7 mouse cellular contexts compared by ENCODE assay signal in the genomic region with DNA sequence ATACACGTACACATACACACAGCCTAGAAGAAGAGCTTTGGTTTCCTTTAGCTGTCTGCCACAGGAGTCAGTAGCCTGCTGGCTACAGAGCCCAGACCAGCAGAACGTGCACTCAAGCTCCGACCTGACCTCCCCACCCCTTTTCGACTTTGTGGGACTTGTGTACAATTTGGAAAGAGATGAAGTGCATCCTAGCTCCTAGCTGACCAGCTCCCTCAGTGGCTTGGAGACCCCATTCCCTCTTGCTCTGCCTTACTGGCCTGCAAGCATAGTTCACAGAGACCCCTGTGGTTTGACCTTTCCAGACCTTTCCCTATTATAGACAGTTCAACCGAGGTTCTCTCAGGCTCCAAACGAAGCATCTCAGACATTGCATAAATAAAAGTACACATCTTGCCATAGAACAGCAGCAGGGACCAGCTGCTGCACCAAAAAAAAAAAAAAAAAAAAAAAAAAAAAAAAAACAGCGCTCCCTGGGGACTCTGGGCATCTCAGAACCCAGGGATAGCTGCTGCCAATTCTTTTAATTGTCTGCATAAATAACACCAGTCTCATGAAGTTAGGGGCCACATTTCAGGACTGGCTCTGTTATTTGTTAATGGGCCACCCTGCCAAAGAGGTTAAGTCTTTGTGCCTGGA.
A peak's percentile ranks its signal among the peaks of the same experiment; 100 is the strongest.
DNase-seq lines count a peak whose midpoint lies in the region; ATAC-seq and TF ChIP-seq lines count a peak whose summit lies in the region.

No protein-coding gene starts in this region.

- H3K4me1 ChIP-seq in testis, adult 2 months (ENCODE audit: control insufficient read depth, insufficient read depth, low read length), result peaks cover 4% of the 10 kb centered on the region; the same call in 1 of the 2 replicates
- peaks cover 10% of the 10 kb centered on the region for H3K4me1 ChIP-seq in hindbrain, embryonic 12.5 days
- H3K4me1 ChIP-seq in lung, postnatal 0 days (ENCODE audit: insufficient read depth, low read depth, low read length), result no peaks in the 10 kb centered on the region; the same call in none of the 2 replicates

- no peak for TF ChIP-seq CTCF in testis, adult 2 months (IDR thresholded peaks at IDR 0.05; ENCODE audit: control insufficient read depth, insufficient read depth, insufficient replicate concordance, low read depth, low read length)
- no peak for TF ChIP-seq CTCF in lung, postnatal 0 days (IDR thresholded peaks at IDR 0.05)

- peak overlapping the region; percentile 77 for H3K27ac ChIP-seq in testis, adult 2 months (ENCODE audit: control insufficient read depth, insufficient read depth, low read depth, low read length)
- H3K27ac ChIP-seq in hindbrain, embryonic 12.5 days, result peak overlapping the region; percentile 83
- H3K27ac ChIP-seq in lung, postnatal 0 days (ENCODE audit: low read length), result peak overlapping the region; percentile 79

- H3K4me3 ChIP-seq in testis, adult 2 months (ENCODE audit: control insufficient read depth, low read depth, low read length), result peak overlapping the region; percentile 70
- peak overlapping the region; percentile 44 for H3K4me3 ChIP-seq in hindbrain, embryonic 12.5 days
- H3K4me3 ChIP-seq in lung, postnatal 0 days (ENCODE audit: low read depth, low read length), result peak overlapping the region; percentile 46

- no peaks in the 10 kb centered on the region for H3K9me3 ChIP-seq in hindbrain, embryonic 12.5 days (replicated peaks)
- H3K9me3 ChIP-seq in lung, postnatal 0 days (ENCODE audit: low read length), result no peaks in the 10 kb centered on the region

- no peaks in the 10 kb centered on the region for H3K27me3 ChIP-seq in testis, adult 2 months (ENCODE audit: control insufficient read depth, insufficient read depth, low read length)
- H3K27me3 ChIP-seq in hindbrain, embryonic 12.5 days, result no peaks in the 10 kb centered on the region
- no peaks in the 10 kb centered on the region for H3K27me3 ChIP-seq in lung, postnatal 0 days (replicated peaks; ENCODE audit: insufficient read depth, low read length)

- ATAC-seq in hindbrain, embryonic 12.5 days (ENCODE audit: low FRiP score), result peak; percentile 17
- ATAC-seq in lung, postnatal 0 days, result peak; percentile 64
- ATAC-seq in erythroblast, adult 5-6 weeks (replicated peaks; ENCODE audit: low FRiP score, poor library complexity, severe bottlenecking), result no peak

- peak overlapping the region; percentile 80 for H3K4me2 ChIP-seq in hindbrain, embryonic 12.5 days (replicated peaks)
- peak overlapping the region; percentile 86 for H3K4me2 ChIP-seq in lung, postnatal 0 days (replicated peaks; ENCODE audit: low read depth, low read length)

- TF ChIP-seq POLR2A in testis, adult 2 months (IDR thresholded peaks at IDR 0.05; ENCODE audit: control insufficient read depth, low read depth, low read length), result no peak

- peak overlapping the region; percentile 57; the same call in 1 of the 2 replicates for H3K9ac ChIP-seq in hindbrain, embryonic 12.5 days
- no peak overlapping the region for H3K9ac ChIP-seq in lung, postnatal 0 days (replicated peaks; ENCODE audit: low read depth)

- H3K36me3 ChIP-seq in testis, adult 2 months (ENCODE audit: control insufficient read depth, insufficient read depth, low read length), result no peaks in the 10 kb centered on the region
- no peaks in the 10 kb centered on the region for H3K36me3 ChIP-seq in hindbrain, embryonic 12.5 days
- no peaks in the 10 kb centered on the region for H3K36me3 ChIP-seq in lung, postnatal 0 days (ENCODE audit: insufficient read depth, low read length)

- TF ChIP-seq EP300 in lung, postnatal 0 days (IDR thresholded peaks at IDR 0.05), result peak; percentile 48

- DNase-seq in testis, postnatal 10 days (ENCODE audit: low spot score), result no peak
- DNase-seq in lung, postnatal 0 days (ENCODE audit: low spot score), result peak; percentile 61
- no peak for DNase-seq in spleen, postnatal 10 days (ENCODE audit: low spot score in 2 of 2)
- DNase-seq in ovary, adult 18-20 months (ENCODE audit: low spot score), result no peak

- 27% methylated on average over 7 of the region's 7 CpGs for WGBS in hindbrain, embryonic 12.5 days
- 38% methylated on average over 7 of the region's 7 CpGs for WGBS in lung, postnatal 0 days
